Comparison of ENCODE assay signal across 8 mouse cellular contexts in the genomic region with DNA sequence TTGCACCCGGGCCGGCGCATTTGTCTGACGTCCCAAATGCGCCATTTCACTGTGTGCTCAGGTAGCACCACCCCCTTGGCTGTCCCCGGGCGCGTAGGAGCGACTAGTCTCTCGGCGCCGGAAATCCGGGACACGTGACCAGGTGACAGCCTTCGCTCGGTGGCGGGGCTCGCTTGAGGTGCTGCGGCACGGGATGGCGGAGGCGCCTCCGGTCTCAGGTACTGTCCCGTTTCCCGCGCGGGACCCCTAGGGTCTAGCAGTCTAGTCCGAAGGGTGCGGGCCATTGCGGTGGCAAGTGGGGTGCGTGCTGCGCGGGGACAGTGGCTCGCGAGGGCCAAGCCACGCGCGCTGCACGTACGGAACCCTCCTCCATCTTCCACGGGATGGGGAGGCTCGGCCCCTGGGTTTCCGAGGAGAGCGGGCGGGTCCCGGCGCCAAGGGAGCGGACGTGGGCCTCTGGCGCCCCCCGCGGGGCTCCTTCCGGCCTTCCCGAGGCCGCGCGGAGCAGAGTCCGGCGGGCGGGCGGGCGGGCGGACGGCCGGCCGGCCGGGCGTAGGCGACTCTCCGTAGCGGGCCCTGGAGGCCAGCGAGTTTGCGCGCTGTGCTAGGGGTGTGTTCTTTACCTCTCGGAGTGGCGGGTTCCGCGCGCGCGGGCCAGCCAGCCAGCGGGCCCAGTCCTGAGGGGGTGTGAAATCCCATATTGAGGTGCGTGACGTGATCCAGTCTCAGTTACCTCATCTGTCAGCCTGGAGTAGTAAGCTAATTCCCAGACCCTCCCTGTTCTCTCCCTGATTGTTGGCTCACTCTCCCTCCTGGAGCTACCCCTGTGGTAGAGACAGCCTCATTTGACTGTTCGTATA. TPM values are rescaled to one million over a fixed set of nuclear protein-coding genes. Genes with fewer than 3 reads are reported as not detected.
A peak's percentile ranks its signal among the peaks of the same experiment; 100 is the strongest.
DNase-seq lines count a peak whose midpoint lies in the region; ATAC-seq and TF ChIP-seq lines count a peak whose summit lies in the region.

Gene Nfx1, plus strand, starts transcription at position 65 of the 860 bp plus-strand sequence.

- no peaks in the 10 kb centered on the region for H3K9me3 ChIP-seq in ES-Bruce4 (replicated peaks; ENCODE audit: control insufficient read depth, insufficient read depth, low read length, poor library complexity, severe bottlenecking)
- no peaks in the 10 kb centered on the region for H3K9me3 ChIP-seq in forebrain, embryonic 14.5 days (replicated peaks; ENCODE audit: control insufficient read depth, low read length)
- no peaks in the 10 kb centered on the region for H3K9me3 ChIP-seq in neural tube, embryonic 15.5 days (replicated peaks)

- peak within 1 kb of the TSS; percentile 98 for H3K4me3 ChIP-seq in ES-Bruce4 (ENCODE audit: low read depth, low read length)
- H3K4me3 ChIP-seq in forebrain, embryonic 14.5 days (ENCODE audit: low read depth, low read length): peak within 1 kb of the TSS; percentile 98
- H3K4me3 ChIP-seq in neural tube, embryonic 15.5 days (replicated peaks): peak within 1 kb of the TSS; percentile 99

- ATAC-seq in cerebellum, adult (ENCODE audit: insufficient number of reproducible peaks, low FRiP score, low TSS enrichment): peak; percentile 93
- ATAC-seq in forebrain, embryonic 14.5 days: peak; percentile 98
- ATAC-seq in neural tube, embryonic 15.5 days (ENCODE audit: low FRiP score): peak; percentile 99

- intact Hi-C loops in heart, postnatal 14 days (cut with DNase I): loop anchor here (2.0 kb wide), 1 partner anchor 22 kb away; the partner anchor contains the start of genes Bag1 and Chmp5

- no peaks in the 10 kb centered on the region for H3K4me1 ChIP-seq in ES-Bruce4 (ENCODE audit: control insufficient read depth, insufficient read depth, low read length)
- H3K4me1 ChIP-seq in forebrain, embryonic 14.5 days (ENCODE audit: control insufficient read depth, insufficient read depth, low read length): peaks cover 9% of the 10 kb centered on the region
- peaks cover 25% of the 10 kb centered on the region for H3K4me1 ChIP-seq in neural tube, embryonic 15.5 days

- peaks cover 9% of the 10 kb centered on the region for H3K36me3 ChIP-seq in ES-Bruce4 (ENCODE audit: control insufficient read depth, insufficient read depth, low read length, poor library complexity, severe bottlenecking)
- H3K36me3 ChIP-seq in forebrain, embryonic 14.5 days (ENCODE audit: control insufficient read depth, insufficient read depth, low read length): peaks cover 23% of the 10 kb centered on the region
- peaks cover 15% of the 10 kb centered on the region for H3K36me3 ChIP-seq in neural tube, embryonic 15.5 days

- peak within 1 kb of the TSS; percentile 75 for H3K9ac ChIP-seq in ES-Bruce4 (ENCODE audit: low read depth, poor library complexity, severe bottlenecking)
- H3K9ac ChIP-seq in forebrain, embryonic 14.5 days (ENCODE audit: low read length): peak within 1 kb of the TSS; percentile 86
- H3K9ac ChIP-seq in neural tube, embryonic 15.5 days (replicated peaks): peak within 1 kb of the TSS; percentile 93

- H3K27me3 ChIP-seq in ES-Bruce4 (ENCODE audit: control insufficient read depth, insufficient read depth, low read length, poor library complexity, severe bottlenecking): no peaks in the 10 kb centered on the region
- H3K27me3 ChIP-seq in forebrain, embryonic 14.5 days (replicated peaks; ENCODE audit: control insufficient read depth, insufficient read depth, low read length): no peaks in the 10 kb centered on the region
- no peaks in the 10 kb centered on the region for H3K27me3 ChIP-seq in neural tube, embryonic 15.5 days (replicated peaks)

- peak; percentile 55; the same call in 1 of the 2 replicates for TF ChIP-seq EP300 in ES-Bruce4 (IDR thresholded peaks at IDR 0.05; ENCODE audit: insufficient read depth, low read depth, low read length)

- peak within 1 kb of the TSS; percentile 46; the same call in 1 of the 2 replicates for H3K27ac ChIP-seq in ES-Bruce4 (ENCODE audit: insufficient read depth, low read length)
- peak within 1 kb of the TSS; percentile 91 for H3K27ac ChIP-seq in forebrain, embryonic 14.5 days (ENCODE audit: low read depth, low read length)
- peak within 1 kb of the TSS; percentile 94 for H3K27ac ChIP-seq in neural tube, embryonic 15.5 days (replicated peaks)

- no peak for TF ChIP-seq CTCF in ES-Bruce4 (IDR thresholded peaks at IDR 0.05; ENCODE audit: low read depth, low read length)

- H3K4me2 ChIP-seq in forebrain, embryonic 14.5 days (ENCODE audit: low read length): peak within 1 kb of the TSS; percentile 73
- peak within 1 kb of the TSS; percentile 79 for H3K4me2 ChIP-seq in neural tube, embryonic 15.5 days

- DNase-seq in forebrain, embryonic 14.5 days (ENCODE audit: low spot score): peak; percentile 99
- peak; percentile 93 to 95 for DNase-seq in heart, postnatal 14 days
- DNase-seq in layer of hippocampus, adult 11-12 months (ENCODE audit: low spot score): peak; percentile 95
- DNase-seq in lung, adult 18-20 months: peak; percentile 95 to 96
- DNase-seq in testis, postnatal 14 days (ENCODE audit: low spot score): peak; percentile 96

- under 1% methylated on average over 67 of the region's 85 CpGs for WGBS in forebrain, embryonic 14.5 days
- WGBS in neural tube, embryonic 15.5 days: under 1% methylated on average over 67 of the region's 85 CpGs

- peak; percentile 30 for TF ChIP-seq POLR2A in ES-Bruce4 (IDR thresholded peaks at IDR 0.05; ENCODE audit: insufficient read depth, low read length)

RNA-seq across cellular contexts. Expression of gene Nfx1, which starts in this region (rescaled TPM):
- 97.6 and 104 TPM in 2 replicates for polyA plus RNA-seq in ES-Bruce4 (2011; ENCODE audit: insufficient read depth, insufficient read length, low read depth, missing spikeins)
- 75.9 and 97.1 TPM in 2 replicates for polyA plus RNA-seq in forebrain, embryonic 14.5 days (2014; fragmentation: Nextera tagmentation; extraction: Ambion mirVana)
- 10 to 100 TPM; 24.7 to 25.4 TPM for total RNA-seq in heart, postnatal 14 days (2021)
- 95.2 and 97.9 TPM in 2 replicates for polyA plus RNA-seq in neural tube, embryonic 15.5 days (2015; fragmentation: Nextera tagmentation; extraction: Ambion mirVana)

Comparison
In these comparisons a context has a peak if more than half of its experiments do, and no peak if none do; other contexts are left out.
1. Peak in every context shown above with its lines: DNase-seq, ATAC-seq, H3K4me3 ChIP-seq and H3K27ac ChIP-seq.